In the genomic region with DNA sequence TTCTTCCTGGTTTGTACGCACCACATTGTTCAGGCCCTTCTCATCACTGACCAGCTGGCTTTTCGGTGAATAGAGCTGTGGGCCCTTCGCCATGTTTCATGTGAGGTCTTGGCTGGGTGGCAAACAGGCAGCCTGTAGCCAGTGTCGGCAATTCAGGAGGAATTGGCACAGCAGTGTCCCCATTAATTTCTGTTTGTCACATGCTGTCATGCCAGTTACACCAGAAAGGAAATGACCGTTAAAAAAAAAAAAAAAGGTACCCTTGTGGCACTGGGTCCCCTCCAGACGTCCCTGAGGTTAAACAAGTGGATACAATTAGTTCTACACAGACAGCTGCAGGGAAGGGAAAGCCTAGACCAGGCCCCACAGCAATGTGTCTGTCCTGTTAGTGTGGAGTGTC, we compare ENCODE assay signal across 10 mouse cellular contexts.
A peak's percentile ranks its signal among the peaks of the same experiment; 100 is the strongest.
DNase-seq lines count a peak whose midpoint lies in the region; ATAC-seq and TF ChIP-seq lines count a peak whose summit lies in the region.
"Had no signal": no experiment of that assay in that cellular context is flagged by ENCODE, and none has a peak within 500 bp of the region (broad histone marks: within the 10 kb centered on the region; RNA-seq: fewer than 3 reads in every experiment).

No protein-coding gene starts in this region.

- no peak overlapping the region for H3K27ac ChIP-seq in heart, adult 2 months
- peak overlapping the region; percentile 51 for H3K27ac ChIP-seq in bone marrow, adult 2 months (ENCODE audit: control insufficient read depth, insufficient read depth, low read depth, low read length, poor library complexity)

- no peak for TF ChIP-seq POLR2A in heart, adult 2 months (IDR thresholded peaks at IDR 0.05; ENCODE audit: insufficient read depth, low read depth, low read length)
- no peak for TF ChIP-seq POLR2A in bone marrow, adult 2 months (IDR thresholded peaks at IDR 0.05; ENCODE audit: borderline replicate concordance, control insufficient read depth, low read depth, low read length)

- peak; percentile 68 to 82; a peak in 3 of 4 replicates for ATAC-seq in hematopoietic stem cell, adult 5-6 weeks (replicated peaks in 1 of 2; ENCODE audit: insufficient read depth in 1 of 2, low FRiP score in 2 of 2, low TSS enrichment in 1 of 2, low read depth in 1 of 2, poor library complexity in 2 of 2, severe bottlenecking in 2 of 2)
- ATAC-seq in erythroid progenitor cell, adult 5-6 weeks (replicated peaks; ENCODE audit: low FRiP score, poor library complexity, severe bottlenecking), result no peak

- H3K79me2 ChIP-seq in heart, adult 2 months (replicated peaks; ENCODE audit: control insufficient read depth, insufficient read depth, low read length), result no peaks in the 10 kb centered on the region

- H3K4me3 ChIP-seq in heart, adult 2 months, result no peak overlapping the region
- no peak overlapping the region for H3K4me3 ChIP-seq in bone marrow, adult 2 months (replicated peaks; ENCODE audit: control insufficient read depth, low read depth, low read length)
- H3K4me3 ChIP-seq: megakaryocyte, embryonic 14.5 days had no signal

- peak; percentile 75 for DNase-seq in heart, adult 11 months
- no peak for DNase-seq in heart, adult 2 months
- peak; percentile 77 for DNase-seq in 416B (ENCODE audit: low read depth)
- no peak for DNase-seq in left cerebral cortex, postnatal 25 days (ENCODE audit: low spot score in 2 of 2)
- DNase-seq: kidney, adult 9 months; thymus, postnatal 36 days had no signal

- no peaks in the 10 kb centered on the region for H3K27me3 ChIP-seq in heart, adult 2 months (ENCODE audit: control insufficient read depth, insufficient read depth, low read length)
- H3K27me3 ChIP-seq: megakaryocyte, embryonic 14.5 days had no signal

- no peaks in the 10 kb centered on the region for H3K36me3 ChIP-seq in heart, adult 2 months (ENCODE audit: control insufficient read depth, insufficient read depth, low read length)

- no peak for TF ChIP-seq CTCF in heart, adult 2 months (IDR thresholded peaks at IDR 0.05)
- no peak for TF ChIP-seq CTCF in bone marrow, adult 2 months (IDR thresholded peaks at IDR 0.05; ENCODE audit: control insufficient read depth, insufficient read depth, low read length)

- H3K4me1 ChIP-seq in heart, adult 2 months (ENCODE audit: control insufficient read depth, insufficient read depth, low read length), result no peaks in the 10 kb centered on the region
- H3K4me1 ChIP-seq in bone marrow, adult 2 months (ENCODE audit: control insufficient read depth, insufficient read depth, low read length), result peaks cover 2% of the 10 kb centered on the region; the same call in 1 of the 2 replicates

- no peak overlapping the region for H3K9ac ChIP-seq in heart, adult 2 months (ENCODE audit: low read depth, low read length)

- intact Hi-C loops in heart, adult 2 months (cut with DNase I), result no loop called here
- intact Hi-C loops in left cerebral cortex, postnatal 25 days (cut with DNase I), result no loop called here

- no peak for TF ChIP-seq EP300 in heart, adult 2 months (IDR thresholded peaks at IDR 0.05; ENCODE audit: insufficient read depth, low read depth, low read length)

- WGBS in heart, adult 2 months, result 52% methylated on average over 6 of the region's 6 CpGs
- WGBS in bone marrow, adult 2 months, result 11% methylated on average over 6 of the region's 6 CpGs

Comparison
In these comparisons a context has a peak if more than half of its experiments do, and no peak if none do; other contexts are left out.
1. DNase-seq: peak in heart, adult 11 months (single experiment) and 416B (single experiment); none in heart, adult 2 months (0 of 2) and left cerebral cortex, postnatal 25 days (0 of 2).